Mouse (Mus musculus): ENCODE measurements at regions not wholly inside any gene's neighbourhood (a gene's known extent, or its start where the extent isn't known, plus 50 kb on each side); places are given as distances from the start of the nearest gene placed in this dataset.

GRCm38 (mm10) chr13:102625171-102625835 is 68.1 kb upstream of the Cd180 start:
- intact Hi-C loops (cut with DNase I), result no loop called here
- peak; percentile 13 for DNase-seq

GRCm38 (mm10) chr13:102625836-102626340 is 67.5 kb upstream of the Cd180 start:
- intact Hi-C loops (cut with DNase I), result no loop called here
- DNase-seq, result no peak

GRCm38 (mm10) chr13:102627786-102628185 is 65.6 kb upstream of the Cd180 start:
- intact Hi-C loops (cut with DNase I), result no loop called here
- no peak for DNase-seq

- DNase-seq, result no peak
- intact Hi-C loops (cut with DNase I), result no loop called here
Observed at GRCm38 (mm10) chr13:102629176-102629575, 64.2 kb upstream of the Cd180 start.

GRCm38 (mm10) chr13:102634236-102634957 is 59.0 kb upstream of the Cd180 start:
- no peak for DNase-seq
- intact Hi-C loops (cut with DNase I), result no loop called here

DNA sequence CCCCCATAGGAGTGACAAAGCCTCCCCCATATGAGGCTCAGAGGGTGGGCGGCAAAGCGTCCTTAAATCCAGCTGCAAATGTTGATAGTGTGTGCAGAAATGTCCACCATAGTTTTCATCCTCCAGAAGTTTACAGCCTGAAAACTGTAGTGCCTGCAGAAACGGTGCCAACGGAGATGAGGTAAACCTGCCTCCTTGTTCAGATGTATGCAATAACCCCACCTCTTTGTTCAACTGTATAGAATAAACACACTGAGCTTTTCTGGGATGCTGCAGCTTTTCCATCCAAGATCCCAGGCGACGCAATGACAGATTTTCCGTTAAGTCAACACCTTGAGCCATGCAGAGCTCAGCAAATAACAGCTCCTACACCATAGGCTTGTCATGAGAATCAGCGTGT is 57.3 kb upstream of the Cd180 start:
- no peak for DNase-seq
- intact Hi-C loops (cut with DNase I), result no loop called here

DNA sequence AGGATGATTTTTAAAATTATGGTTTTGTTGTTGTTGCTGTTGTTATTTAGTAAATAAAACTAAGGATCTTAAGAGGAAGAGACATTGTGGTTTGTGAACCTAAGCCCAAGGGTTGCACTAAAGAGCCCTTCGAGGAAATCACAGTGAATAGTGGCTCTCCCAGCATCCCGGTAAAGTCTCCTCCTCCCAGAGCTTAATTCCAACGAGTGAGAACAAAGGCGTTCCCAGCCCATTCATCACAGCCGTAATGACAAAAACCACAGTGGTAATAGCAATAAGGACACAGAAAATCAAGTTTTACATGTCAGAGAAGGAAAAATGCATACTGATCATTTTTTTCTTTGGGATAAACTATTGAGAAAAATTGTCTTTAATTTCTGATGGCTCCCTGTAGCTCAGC is 56.3 kb upstream of the Cd180 start:
- intact Hi-C loops (cut with DNase I), result no loop called here
- no peak for DNase-seq

- intact Hi-C loops (cut with DNase I), result loop anchor here (10.0 kb wide), 1 partner anchor 305 kb away; no protein-coding TSS in a partner anchor
- no peak for DNase-seq
Observed at GRCm38 (mm10) chr13:102639651-102640050, 53.7 kb upstream of the Cd180 start.

DNA sequence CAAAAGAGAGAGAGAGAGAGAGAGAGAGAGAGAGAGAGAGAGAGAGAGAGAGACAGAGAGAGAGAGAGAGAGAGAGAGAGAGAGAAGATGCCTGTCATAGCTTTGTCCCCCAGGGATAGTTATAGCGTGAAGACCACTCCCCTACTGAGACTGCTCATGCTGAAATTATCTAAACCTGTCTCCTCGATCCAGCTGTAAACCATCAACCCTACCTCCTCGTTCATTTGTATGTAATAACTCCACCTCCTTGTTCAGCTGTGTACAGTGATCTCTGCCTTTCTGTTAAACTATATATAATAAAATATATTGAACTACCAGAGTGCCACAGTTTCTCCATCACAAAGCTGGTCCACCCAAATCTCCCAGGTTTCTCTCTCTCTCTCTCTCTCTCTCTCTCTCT is 53.2 kb upstream of the Cd180 start:
- intact Hi-C loops (cut with DNase I), result loop anchor here (10.0 kb wide), 1 partner anchor 305 kb away; no protein-coding TSS in a partner anchor
- no peak for DNase-seq
